Mouse (Mus musculus) midbrain, embryonic 16.5 days (tissue): ENCODE results near the gene Ubxn1. TPM values are rescaled to one million over a fixed set of nuclear protein-coding genes. Genes with fewer than 3 reads are reported as not detected.

Experiments
- microRNA-seq: library from miRNA; unstranded; fragments of <30 nt; microRNA quantifications from one replicate; pipeline ENCODE4, GENCODE M21; 2017
- polyA plus RNA-seq: library from polyadenylated mRNA; unstranded; fragments of >200 nt; fragmentation: Nextera tagmentation; extraction: Ambion mirVana; gene quantifications from 2 replicates; pipeline ENCODE4 v1.2.1, GENCODE M21; 2015

Ubxn1 gene
- polyA plus RNA-seq, 1 experiment from 2014 or later, result 142 TPM

Small RNA genes within 50 kb of the gene (microRNA-seq; reads per million reads assigned to microRNA genes)
- 0.69 reads per million for gene Mir5136

Other genes starting within 250 kb of the Ubxn1 start
- 0.53 and 0.65 TPM in 2 replicates for gene Chrm1, start 207.7 kb upstream of the Ubxn1 start, polyA plus RNA-seq
- gene Slc3a2, start 148.1 kb upstream of the Ubxn1 start, polyA plus RNA-seq, result 176 and 182 TPM in 2 replicates
- gene Wdr74, start 135.7 kb upstream of the Ubxn1 start, polyA plus RNA-seq, result 93.1 and 95.9 TPM in 2 replicates
- gene 1700092M07Rik, start 130.8 kb upstream of the Ubxn1 start, polyA plus RNA-seq, result 1.2 and 1.8 TPM in 2 replicates
- gene Stx5a, start 130.1 kb upstream of the Ubxn1 start, polyA plus RNA-seq, result 122 and 123 TPM in 2 replicates
- gene Nxf1, start 114.4 kb upstream of the Ubxn1 start, polyA plus RNA-seq, result 146 and 169 TPM in 2 replicates
- gene Tmem223, start 100.5 kb upstream of the Ubxn1 start, polyA plus RNA-seq, result 195 and 202 TPM in 2 replicates
- gene Tmem179b, start 97.0 kb upstream of the Ubxn1 start, polyA plus RNA-seq, result 26.4 and 26.6 TPM in 2 replicates
- 30.7 and 32.9 TPM in 2 replicates for gene Taf6l, start 85.1 kb upstream of the Ubxn1 start, polyA plus RNA-seq
- 136 and 140 TPM in 2 replicates for gene Polr2g, start 72.9 kb upstream of the Ubxn1 start, polyA plus RNA-seq
- 7.6 and 8.9 TPM in 2 replicates for gene Zbtb3, start 68.9 kb upstream of the Ubxn1 start, polyA plus RNA-seq
- gene Ttc9c, start 52.2 kb upstream of the Ubxn1 start, polyA plus RNA-seq, result 55.0 and 61.6 TPM in 2 replicates
- 5.3 and 6.2 TPM in 2 replicates for gene Hnrnpul2, start 51.5 kb upstream of the Ubxn1 start, polyA plus RNA-seq
- gene AC129217.1, start 41.7 kb upstream of the Ubxn1 start, polyA plus RNA-seq, result not detected in 2 replicates
- gene Bscl2, start 34.0 kb upstream of the Ubxn1 start, polyA plus RNA-seq, result 101 and 105 TPM in 2 replicates
- 477 and 539 TPM in 2 replicates for gene Gng3, start 32.3 kb upstream of the Ubxn1 start, polyA plus RNA-seq
- gene Lrrn4cl, start 20.7 kb upstream of the Ubxn1 start, polyA plus RNA-seq, result 0.62 and 0.92 TPM in 2 replicates
- 54.5 and 59.8 TPM in 2 replicates for gene Uqcc3, start 9.4 kb downstream of the Ubxn1 start, polyA plus RNA-seq
- 30.5 and 31.7 TPM in 2 replicates for gene Lbhd1, start 12.2 kb downstream of the Ubxn1 start, polyA plus RNA-seq
- not detected in 2 replicates for gene Gm49403, start 12.4 kb downstream of the Ubxn1 start, polyA plus RNA-seq
- 35.4 and 39.2 TPM in 2 replicates for gene 1810009A15Rik, start 17.4 kb downstream of the Ubxn1 start, polyA plus RNA-seq
- gene Gm49416, start 17.4 kb downstream of the Ubxn1 start, polyA plus RNA-seq, result 0.43 TPM in 1 of 2 replicates, not detected in the other
- gene Ints5, start 21.5 kb downstream of the Ubxn1 start, polyA plus RNA-seq, result 29.2 and 30.9 TPM in 2 replicates
- gene Ganab, start 26.6 kb downstream of the Ubxn1 start, polyA plus RNA-seq, result 76.8 and 84.0 TPM in 2 replicates
- 87.8 and 95.7 TPM in 2 replicates for gene B3gat3, start 48.9 kb downstream of the Ubxn1 start, polyA plus RNA-seq
- gene Rom1, start 57.9 kb downstream of the Ubxn1 start, polyA plus RNA-seq, result 1.4 and 2.2 TPM in 2 replicates
- gene Eml3, start 58.1 kb downstream of the Ubxn1 start, polyA plus RNA-seq, result 8.6 and 9.1 TPM in 2 replicates
- 108 and 121 TPM in 2 replicates for gene Mta2, start 70.4 kb downstream of the Ubxn1 start, polyA plus RNA-seq
- gene Tut1, start 82.4 kb downstream of the Ubxn1 start, polyA plus RNA-seq, result 25.6 and 26.2 TPM in 2 replicates
- gene Eef1g, start 95.5 kb downstream of the Ubxn1 start, polyA plus RNA-seq, result 283 and 293 TPM in 2 replicates
- 2.7 and 3.2 TPM in 2 replicates for gene Ahnak, start 117.8 kb downstream of the Ubxn1 start, polyA plus RNA-seq
- gene Scgb1a1, start 216.5 kb downstream of the Ubxn1 start, polyA plus RNA-seq, result not detected in 2 replicates